Mouse (Mus musculus) limb, embryonic 14.5 days (tissue): ENCODE results near the gene Sgsm1. TPM values are rescaled to one million over a fixed set of nuclear protein-coding genes. Genes with fewer than 3 reads are reported as not detected.

Experiments
- ATAC-seq: fragments of 200-750 bp; cut with Nextera tagmentation; 2 replicates; pipeline ENCODE4 v1.8.0; 2017; ENCODE audit warnings: low read depth, moderate number of reproducible peaks, moderate TSS enrichment; ENCODE audit not compliant: low FRiP score
- DNase-seq: peaks from one replicate; pipeline ENCODE4 v3.0.0-alpha.2; 2015; ENCODE audit warnings: low spot score
- H3K27ac ChIP-seq: fragments of 300-500 bp; sonication (generic); replicated peaks from 2 replicates; pipeline ENCODE4 v1.5.1; 2014; ENCODE audit warnings: low read depth, mild to moderate bottlenecking, low read length, moderate library complexity, mixed read lengths
- H3K27me3 ChIP-seq: fragments of 300-500 bp; sonication (generic); 2 replicates; pipeline ENCODE4 v1.6.1; 2014; ENCODE audit warnings: low read length, mixed read lengths; ENCODE audit not compliant: control insufficient read depth, insufficient read depth
- H3K36me3 ChIP-seq: fragments of 300-500 bp; sonication (generic); 2 replicates; pipeline ENCODE4 v1.6.1; 2014; ENCODE audit warnings: mild to moderate bottlenecking, low read length, moderate library complexity, mixed read lengths; ENCODE audit not compliant: control insufficient read depth, insufficient read depth
- H3K4me1 ChIP-seq: fragments of 300-500 bp; sonication (generic); 2 replicates; pipeline ENCODE4 v1.6.1; 2014; ENCODE audit warnings: antibody characterized with exemption, low read length, mixed read lengths; ENCODE audit not compliant: control insufficient read depth, insufficient read depth
- H3K4me2 ChIP-seq: fragments of 300-500 bp; sonication (generic); replicated peaks from 2 replicates; pipeline ENCODE4 v1.6.1; 2014; ENCODE audit warnings: low read depth, mild to moderate bottlenecking, low read length, moderate library complexity; ENCODE audit not compliant: severe bottlenecking
- H3K4me3 ChIP-seq: fragments of 300-500 bp; sonication (generic); replicated peaks from 2 replicates; pipeline ENCODE4 v1.5.1; 2014; ENCODE audit warnings: low read length
- H3K9ac ChIP-seq: fragments of 300-500 bp; sonication (generic); 2 replicates; pipeline ENCODE4 v1.6.1; 2014; ENCODE audit warnings: mild to moderate bottlenecking, low read depth, low read length, moderate library complexity; ENCODE audit not compliant: severe bottlenecking
- H3K9me3 ChIP-seq: fragments of 300-500 bp; sonication (generic); 2 replicates; pipeline ENCODE4 v1.6.1; 2016; ENCODE audit warnings: low read length; ENCODE audit not compliant: control insufficient read depth
- POLR2A ChIP-seq: fragments of 200-500 bp; IDR thresholded peaks from 2 replicates; pipeline ENCODE4 v1.8.0; 2012; ENCODE audit warnings: inconsistent platforms, mild to moderate bottlenecking, moderate library complexity, borderline replicate concordance; ENCODE audit not compliant: insufficient read depth, insufficient read length; ENCODE audit errors: extremely low read depth
- WGBS: fragments of 180-500 bp; shearing (Covaris S2); extraction: QIAGEN DNeasy Blood & Tissue Kit; methylation state at CpG from one replicate; pipeline ENCODE4 v1.1.7; 2014; 5-methylcytosine and 5-hydroxymethylcytosine counted together
- microRNA-seq: library from miRNA; unstranded; fragments of <30 nt; microRNA quantifications from one replicate; pipeline ENCODE4, GENCODE M21; 2016
- polyA plus RNA-seq, 2 experiments: library from polyadenylated mRNA; depleted of rRNA in 1 of 2; stranded (reverse) in 1 of 2; unstranded in 1 of 2; fragments of >200 nt; fragmentation: Nextera tagmentation in 1 of 2; extraction: Ambion mirVana in 1 of 2; gene quantifications; 2 replicates each; pipeline versions ENCODE4 v1.2.1 to v1.2.3; 2012 to 2014

Sgsm1 gene
- polyA plus RNA-seq, 2 experiments = 1.2 to 3.3 TPM

DNA sequence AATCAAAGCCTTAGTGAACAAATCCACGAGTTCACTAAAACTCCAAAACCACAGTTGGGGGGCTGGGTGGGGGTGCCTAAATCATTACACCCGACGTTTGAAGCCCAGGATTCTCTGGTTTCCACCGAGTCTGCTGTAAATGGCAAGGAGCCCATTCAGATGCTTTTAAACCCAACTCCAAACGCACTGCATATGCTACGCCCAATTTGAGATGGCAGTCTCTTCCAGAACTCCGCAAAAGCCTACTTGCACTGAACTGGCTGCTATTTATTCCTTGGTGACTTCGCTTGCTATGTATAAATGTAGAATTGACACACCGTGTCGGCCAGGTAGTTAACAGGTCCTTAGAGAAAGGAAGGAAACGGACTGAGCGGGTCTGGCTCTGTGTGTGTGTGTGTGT lies 115.1 kb downstream of the Sgsm1 start:
- ATAC-seq = no peak
- WGBS = 54% methylated on average over 12 of the region's 12 CpGs

GRCm38 (mm10) chr5:113193762-113194161 lies 116.8 kb downstream of the Sgsm1 start:
- Histone ChIP-seq H3K4me3 (no peak overlapping the region), H3K4me1 (peaks cover 3% of the 10 kb centered on the region; the same call in 1 of the 2 replicates), H3K9ac (no peak overlapping the region), H3K4me2 (no peak overlapping the region), H3K36me3 (no peaks in the 10 kb centered on the region), H3K9me3 (no peaks in the 10 kb centered on the region), H3K27me3 (no peaks in the 10 kb centered on the region), H3K27ac (no peak overlapping the region)
- no peak for ATAC-seq
- 87% methylated on average over 18 of the region's 18 CpGs for WGBS
- TF ChIP-seq POLR2A = no peak
- DNase-seq = no peak

More for the DNA sequence above, 115.1 kb downstream of the Sgsm1 start:
- H3K4me2 ChIP-seq = no peak overlapping the region
- H3K36me3 ChIP-seq = no peaks in the 10 kb centered on the region
- no peak overlapping the region for H3K9ac ChIP-seq
- no peaks in the 10 kb centered on the region for H3K9me3 ChIP-seq
- H3K4me3 ChIP-seq = no peak overlapping the region
- DNase-seq = peak; percentile 26
- H3K4me1 ChIP-seq = peaks cover 3% of the 10 kb centered on the region; the same call in 1 of the 2 replicates
- H3K27ac ChIP-seq = no peak overlapping the region
- H3K27me3 ChIP-seq = no peaks in the 10 kb centered on the region
- TF ChIP-seq POLR2A = no peak

Small RNA genes lying within 50 kb of the gene (microRNA-seq; reads per million reads assigned to microRNA genes)
- gene Mir7229 = not detected
- not detected for gene Mir7230

Other genes with a start within 250 kb of the Sgsm1 start
- not detected in 2 replicates for gene Crybb2, start 240.7 kb downstream of the Sgsm1 start, polyA plus RNA-seq (2012; rRNA removed)
- gene Crybb2, start 240.7 kb downstream of the Sgsm1 start, polyA plus RNA-seq (2014; fragmentation: Nextera tagmentation; extraction: Ambion mirVana) = not detected in 2 replicates
- gene Crybb3, start 229.2 kb downstream of the Sgsm1 start, polyA plus RNA-seq (2012; rRNA removed) = 4.3 and 4.6 TPM in 2 replicates
- gene Crybb3, start 229.2 kb downstream of the Sgsm1 start, polyA plus RNA-seq (2014; fragmentation: Nextera tagmentation; extraction: Ambion mirVana) = 0.67 and 0.72 TPM in 2 replicates
- 13.6 and 14.5 TPM in 2 replicates for gene 2900026A02Rik, start 89.5 kb downstream of the Sgsm1 start, polyA plus RNA-seq (2012; rRNA removed)
- 7.0 and 7.1 TPM in 2 replicates for gene 2900026A02Rik, start 89.5 kb downstream of the Sgsm1 start, polyA plus RNA-seq (2014; fragmentation: Nextera tagmentation; extraction: Ambion mirVana)
- 0.09 and 0.18 TPM in 2 replicates for gene Tmem211, start 83.9 kb downstream of the Sgsm1 start, polyA plus RNA-seq (2012; rRNA removed)
- gene Tmem211, start 83.9 kb downstream of the Sgsm1 start, polyA plus RNA-seq (2014; fragmentation: Nextera tagmentation; extraction: Ambion mirVana) = not detected in 2 replicates
- gene Aym1, start 46.5 kb upstream of the Sgsm1 start, polyA plus RNA-seq (2012; rRNA removed) = not detected in 2 replicates
- not detected in 2 replicates for gene Aym1, start 46.5 kb upstream of the Sgsm1 start, polyA plus RNA-seq (2014; fragmentation: Nextera tagmentation; extraction: Ambion mirVana)
- 12.5 and 15.4 TPM in 2 replicates for gene Wscd2, start 179.5 kb upstream of the Sgsm1 start, polyA plus RNA-seq (2012; rRNA removed)
- 8.4 and 8.9 TPM in 2 replicates for gene Wscd2, start 179.5 kb upstream of the Sgsm1 start, polyA plus RNA-seq (2014; fragmentation: Nextera tagmentation; extraction: Ambion mirVana)